Mouse (Mus musculus): ENCODE results near the gene Zbtb25.

GRCm38 (mm10) chr12:76326437-76327220 lies 42.8 kb downstream of the Zbtb25 start:
- TF ChIP-seq EP300 (IDR thresholded peaks at IDR 0.05; ENCODE audit: low read depth) (no peak), CTCF (IDR thresholded peaks at IDR 0.05; ENCODE audit: low read depth) (no peak)
